Mouse (Mus musculus): ENCODE measurements around the gene Ush2a. TPM values are rescaled to one million over a fixed set of nuclear protein-coding genes. Genes with fewer than 3 reads are reported as not detected.

Gene Ush2a
- polyA plus RNA-seq, 1 experiment = not detected

- H3ac ChIP-seq (ENCODE audit: control insufficient read depth, insufficient read length) = no peak overlapping the region
- no peaks in the 10 kb centered on the region for H3K36me3 ChIP-seq (ENCODE audit: control insufficient read depth, insufficient read depth)
- no peak overlapping the region for H3K4me2 ChIP-seq (ENCODE audit: low read depth)
- no peaks in the 10 kb centered on the region for H3K79me2 ChIP-seq (ENCODE audit: control insufficient read depth, insufficient read depth)
- no peaks in the 10 kb centered on the region for H3K27me3 ChIP-seq (ENCODE audit: control insufficient read depth, insufficient read depth, insufficient read length)
- no peak overlapping the region for H3K4me3 ChIP-seq
- TF ChIP-seq E2F4 (IDR thresholded peaks at IDR 0.05; ENCODE audit: insufficient read depth) (no peak), POLR2A (IDR thresholded peaks at IDR 0.05; ENCODE audit: insufficient read length, low read depth) (no peak), MAX (IDR thresholded peaks at IDR 0.05; ENCODE audit: low read depth) (no peak), TCF12 (IDR thresholded peaks at IDR 0.05; ENCODE audit: insufficient read depth, poor library complexity, severe bottlenecking) (no peak), TCF3 (IDR thresholded peaks at IDR 0.05; ENCODE audit: insufficient read length, low read depth) (no peak), USF1 (IDR thresholded peaks at IDR 0.05; ENCODE audit: low read depth) (no peak), POLR2AphosphoS2 (IDR thresholded peaks at IDR 0.05; ENCODE audit: insufficient read length, low read depth) (no peak), CEBPB (IDR thresholded peaks at IDR 0.05; ENCODE audit: insufficient read depth, poor library complexity, severe bottlenecking) (no peak), SRF (IDR thresholded peaks at IDR 0.05; ENCODE audit: control insufficient read depth, insufficient read length, low read depth) (no peak), REST (IDR thresholded peaks at IDR 0.05; ENCODE audit: insufficient read depth, insufficient read length) (no peak), MYOD1 (IDR thresholded peaks at IDR 0.05; ENCODE audit: control insufficient read depth in 1 of 3, insufficient read length in 2 of 3, low read depth in 2 of 3) (no peak), MYOG (IDR thresholded peaks at IDR 0.05; ENCODE audit: control insufficient read depth in 1 of 3, insufficient read depth in 1 of 3, insufficient read length in 2 of 3, low read depth in 2 of 3) (no peak)
These were observed 279.7 kb downstream of the Ush2a start for GRCm38 (mm10) chr1:188541492-188541891.

GRCm38 (mm10) chr1:188543364-188543763 lies 281.5 kb downstream of the Ush2a start:
- Histone ChIP-seq H3K27me3 (ENCODE audit: control insufficient read depth, insufficient read depth, insufficient read length) (no peaks in the 10 kb centered on the region), H3ac (ENCODE audit: control insufficient read depth, insufficient read length) (no peak overlapping the region), H3K4me2 (ENCODE audit: low read depth) (no peak overlapping the region), H3K36me3 (ENCODE audit: control insufficient read depth, insufficient read depth) (no peaks in the 10 kb centered on the region), H3K4me3 (no peak overlapping the region), H3K79me2 (ENCODE audit: control insufficient read depth, insufficient read depth) (no peaks in the 10 kb centered on the region)
- no peak for TF ChIP-seq E2F4 (IDR thresholded peaks at IDR 0.05; ENCODE audit: insufficient read depth)
- TF ChIP-seq POLR2AphosphoS2 (IDR thresholded peaks at IDR 0.05; ENCODE audit: insufficient read length, low read depth) = no peak
- no peak for TF ChIP-seq SRF (IDR thresholded peaks at IDR 0.05; ENCODE audit: control insufficient read depth, insufficient read length, low read depth)
- TF ChIP-seq MYOD1 (IDR thresholded peaks at IDR 0.05; ENCODE audit: control insufficient read depth in 1 of 3, insufficient read length in 2 of 3, low read depth in 2 of 3) = no peak
- no peak for TF ChIP-seq REST (IDR thresholded peaks at IDR 0.05; ENCODE audit: insufficient read depth, insufficient read length)
- TF ChIP-seq POLR2A (IDR thresholded peaks at IDR 0.05; ENCODE audit: insufficient read length, low read depth) = no peak
- no peak for TF ChIP-seq USF1 (IDR thresholded peaks at IDR 0.05; ENCODE audit: low read depth)
- TF ChIP-seq TCF3 (IDR thresholded peaks at IDR 0.05; ENCODE audit: insufficient read length, low read depth) = no peak
- no peak for TF ChIP-seq MAX (IDR thresholded peaks at IDR 0.05; ENCODE audit: low read depth)
- TF ChIP-seq MYOG (IDR thresholded peaks at IDR 0.05; ENCODE audit: control insufficient read depth in 1 of 3, insufficient read depth in 1 of 3, insufficient read length in 2 of 3, low read depth in 2 of 3) = no peak
- no peak for TF ChIP-seq TCF12 (IDR thresholded peaks at IDR 0.05; ENCODE audit: insufficient read depth, poor library complexity, severe bottlenecking)
- no peak for TF ChIP-seq CEBPB (IDR thresholded peaks at IDR 0.05; ENCODE audit: insufficient read depth, poor library complexity, severe bottlenecking)

- TF ChIP-seq USF1 (IDR thresholded peaks at IDR 0.05; ENCODE audit: low read depth) (no peak), POLR2AphosphoS2 (IDR thresholded peaks at IDR 0.05; ENCODE audit: insufficient read length, low read depth) (no peak), CEBPB (IDR thresholded peaks at IDR 0.05; ENCODE audit: insufficient read depth, poor library complexity, severe bottlenecking) (no peak), E2F4 (IDR thresholded peaks at IDR 0.05; ENCODE audit: insufficient read depth) (no peak), MYOG (IDR thresholded peaks at IDR 0.05; ENCODE audit: control insufficient read depth in 1 of 3, insufficient read depth in 1 of 3, insufficient read length in 2 of 3, low read depth in 2 of 3) (no peak), POLR2A (IDR thresholded peaks at IDR 0.05; ENCODE audit: insufficient read length, low read depth) (no peak), TCF3 (IDR thresholded peaks at IDR 0.05; ENCODE audit: insufficient read length, low read depth) (no peak), MYOD1 (IDR thresholded peaks at IDR 0.05; ENCODE audit: control insufficient read depth in 1 of 3, insufficient read length in 2 of 3, low read depth in 2 of 3) (no peak), TCF12 (IDR thresholded peaks at IDR 0.05; ENCODE audit: insufficient read depth, poor library complexity, severe bottlenecking) (no peak), MAX (IDR thresholded peaks at IDR 0.05; ENCODE audit: low read depth) (no peak), SRF (IDR thresholded peaks at IDR 0.05; ENCODE audit: control insufficient read depth, insufficient read length, low read depth) (no peak), REST (IDR thresholded peaks at IDR 0.05; ENCODE audit: insufficient read depth, insufficient read length) (no peak)
- no peaks in the 10 kb centered on the region for H3K36me3 ChIP-seq (ENCODE audit: control insufficient read depth, insufficient read depth)
- no peaks in the 10 kb centered on the region for H3K79me2 ChIP-seq (ENCODE audit: control insufficient read depth, insufficient read depth)
- no peak overlapping the region for H3K4me3 ChIP-seq
- H3K27me3 ChIP-seq (ENCODE audit: control insufficient read depth, insufficient read depth, insufficient read length) = no peaks in the 10 kb centered on the region
- H3K4me2 ChIP-seq (ENCODE audit: low read depth) = no peak overlapping the region
- no peak overlapping the region for H3ac ChIP-seq (ENCODE audit: control insufficient read depth, insufficient read length)
These were observed 287.9 kb downstream of the Ush2a start for GRCm38 (mm10) chr1:188549686-188550085.

GRCm38 (mm10) chr1:188551802-188552201 lies 290.0 kb downstream of the Ush2a start:
- Histone ChIP-seq H3K4me3 (no peak overlapping the region), H3K36me3 (ENCODE audit: control insufficient read depth, insufficient read depth) (no peaks in the 10 kb centered on the region), H3K4me2 (ENCODE audit: low read depth) (no peak overlapping the region), H3K79me2 (ENCODE audit: control insufficient read depth, insufficient read depth) (no peaks in the 10 kb centered on the region), H3K27me3 (ENCODE audit: control insufficient read depth, insufficient read depth, insufficient read length) (no peaks in the 10 kb centered on the region), H3ac (ENCODE audit: control insufficient read depth, insufficient read length) (no peak overlapping the region)
- no peak for TF ChIP-seq POLR2AphosphoS2 (IDR thresholded peaks at IDR 0.05; ENCODE audit: insufficient read length, low read depth)

GRCm38 (mm10) chr1:188558911-188559310 lies 297.1 kb downstream of the Ush2a start:
- no peak for TF ChIP-seq TCF12 (IDR thresholded peaks at IDR 0.05; ENCODE audit: insufficient read depth, poor library complexity, severe bottlenecking)
- TF ChIP-seq REST (IDR thresholded peaks at IDR 0.05; ENCODE audit: insufficient read depth, insufficient read length) = no peak
- TF ChIP-seq SRF (IDR thresholded peaks at IDR 0.05; ENCODE audit: control insufficient read depth, insufficient read length, low read depth) = no peak
- no peak for TF ChIP-seq USF1 (IDR thresholded peaks at IDR 0.05; ENCODE audit: low read depth)
- no peak for TF ChIP-seq MYOG (IDR thresholded peaks at IDR 0.05; ENCODE audit: control insufficient read depth in 1 of 3, insufficient read depth in 1 of 3, insufficient read length in 2 of 3, low read depth in 2 of 3)
- no peak for TF ChIP-seq POLR2A (IDR thresholded peaks at IDR 0.05; ENCODE audit: insufficient read length, low read depth)
- TF ChIP-seq TCF3 (IDR thresholded peaks at IDR 0.05; ENCODE audit: insufficient read length, low read depth) = no peak
- TF ChIP-seq POLR2AphosphoS2 (IDR thresholded peaks at IDR 0.05; ENCODE audit: insufficient read length, low read depth) = no peak
- no peak for TF ChIP-seq MAX (IDR thresholded peaks at IDR 0.05; ENCODE audit: low read depth)
- no peak for TF ChIP-seq E2F4 (IDR thresholded peaks at IDR 0.05; ENCODE audit: insufficient read depth)
- TF ChIP-seq MYOD1 (IDR thresholded peaks at IDR 0.05; ENCODE audit: control insufficient read depth in 1 of 3, insufficient read length in 2 of 3, low read depth in 2 of 3) = no peak
- TF ChIP-seq CEBPB (IDR thresholded peaks at IDR 0.05; ENCODE audit: insufficient read depth, poor library complexity, severe bottlenecking) = no peak
- H3K27me3 ChIP-seq (ENCODE audit: control insufficient read depth, insufficient read depth, insufficient read length) = no peaks in the 10 kb centered on the region

More at GRCm38 (mm10) chr1:188558911-188559310, 297.1 kb downstream of the Ush2a start:
- Histone ChIP-seq H3K4me2 (ENCODE audit: low read depth) (no peak overlapping the region), H3K79me2 (ENCODE audit: control insufficient read depth, insufficient read depth) (no peaks in the 10 kb centered on the region), H3K36me3 (ENCODE audit: control insufficient read depth, insufficient read depth) (no peaks in the 10 kb centered on the region), H3K4me3 (no peak overlapping the region), H3ac (ENCODE audit: control insufficient read depth, insufficient read length) (no peak overlapping the region)

All from myocyte (in vitro differentiated cells).